Mouse (Mus musculus) heart, adult 10 weeks (tissue): ENCODE data around the gene Ticrr. TPM values are rescaled to one million over a fixed set of nuclear protein-coding genes. Genes with fewer than 3 reads are reported as not detected.

Source experiments
- polyA plus RNA-seq: library from polyadenylated mRNA; stranded (reverse); fragments of 350-450 nt; fragmentation: Illumina TruSeq; extraction: RNeasy Lipid Tissue Mini Kit (QIAGEN cat#74804); gene quantifications from one replicate; pipeline ENCODE4 v1.2.3, GENCODE M21; 2014; ENCODE audit warnings: low read depth, low replicate concordance

Ticrr gene
- polyA plus RNA-seq: not detected

DNA sequence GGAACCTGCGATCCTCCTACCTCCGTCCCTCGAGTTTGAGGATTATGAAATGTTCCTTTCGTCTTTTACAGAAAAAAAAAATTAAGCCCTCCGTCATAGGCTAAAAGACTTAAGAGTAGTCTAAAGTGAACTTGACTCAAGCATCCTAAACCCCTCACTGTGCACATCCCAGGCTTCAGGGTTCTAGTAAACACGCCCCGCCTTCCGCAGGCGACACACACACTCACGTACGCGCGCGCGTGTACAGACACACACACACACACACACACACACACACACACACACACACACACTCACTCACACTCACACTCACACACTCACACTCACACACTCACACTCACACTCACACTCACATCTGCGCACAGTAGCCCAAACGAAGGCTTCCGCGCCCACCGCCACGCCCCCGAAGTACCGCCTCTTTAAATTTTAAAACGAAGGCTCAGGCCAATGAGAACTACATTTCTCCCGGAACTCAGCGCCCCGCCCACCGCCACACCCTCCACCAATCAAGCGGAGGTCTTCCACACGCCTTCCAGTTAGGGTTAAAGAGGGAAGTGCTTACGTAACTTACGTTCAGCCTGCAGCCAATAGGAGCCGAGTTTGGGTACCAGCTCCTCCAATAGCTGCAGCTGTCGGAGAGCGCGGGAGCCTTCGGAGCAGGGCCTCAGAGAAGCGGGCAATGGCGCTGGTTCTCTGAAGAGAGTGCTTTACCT, at the start of gene Ticrr:
Gene Ticrr, plus strand, starts transcription at position 619 of the 713 bp plus-strand sequence.

DNA sequence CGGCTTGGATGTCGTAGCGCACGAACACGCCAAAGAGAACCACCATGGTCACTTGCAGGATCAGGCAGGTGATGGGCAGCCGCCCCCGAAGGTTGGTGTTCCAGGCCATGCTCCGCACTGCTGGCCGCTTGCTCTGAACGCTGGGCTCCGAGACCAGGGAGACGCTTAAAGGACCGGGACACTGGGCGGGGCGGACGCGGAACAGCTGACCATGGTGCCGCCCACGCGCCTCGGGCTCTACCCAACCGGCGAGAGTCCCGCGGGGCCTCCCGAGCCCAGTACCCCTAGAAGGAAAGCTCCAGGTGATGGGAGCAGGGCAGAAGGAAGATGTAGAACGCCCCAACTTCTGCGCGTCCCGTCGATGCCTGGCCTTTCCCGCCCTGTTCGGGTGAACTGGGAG, 42.6 kb upstream of the Ticrr start, which contains the start of gene Rhcg:
Gene Rhcg, minus strand, starts transcription at position 240 of the 400 bp plus-strand sequence.

DNA sequence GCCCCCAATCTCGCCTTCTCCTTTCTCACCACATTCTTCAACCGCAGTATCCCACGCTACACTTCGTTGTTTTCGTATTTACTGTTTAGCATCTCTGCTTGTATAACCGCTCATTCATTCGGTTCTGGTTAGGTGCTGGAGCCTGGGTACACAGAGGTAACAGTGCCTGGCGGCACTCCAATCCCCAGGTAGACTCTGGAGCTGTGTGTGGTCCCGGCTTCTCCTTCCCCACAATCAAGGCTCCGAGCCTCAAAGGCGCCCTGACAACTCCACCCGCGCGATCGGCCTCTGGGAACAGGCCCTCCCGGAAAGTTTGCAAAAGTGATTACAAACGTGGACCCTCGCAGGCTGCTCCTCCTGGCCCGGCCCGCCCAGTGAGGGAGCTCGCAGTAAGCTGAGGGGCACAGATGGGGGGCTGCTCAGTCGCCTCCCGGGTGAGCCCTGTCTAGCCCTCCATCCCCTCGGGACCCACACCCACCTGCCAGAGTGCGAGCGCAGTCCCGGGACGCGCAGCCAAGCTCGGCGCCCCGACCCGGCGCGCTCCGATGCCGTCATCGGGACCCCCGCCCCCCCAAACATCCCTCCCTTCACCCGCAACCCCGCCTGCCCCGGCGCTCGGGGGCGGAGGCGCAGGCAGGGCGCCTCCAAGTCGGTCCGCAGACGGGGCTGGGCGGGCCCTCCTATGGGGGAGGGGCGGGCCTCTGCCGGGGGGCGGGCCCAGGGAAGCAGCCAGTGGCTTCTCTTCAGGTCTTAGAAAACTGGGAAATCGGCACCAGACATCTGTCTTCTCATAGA, 55.4 kb downstream of the Ticrr start, which contains the start of gene Kif7:
Gene Kif7, minus strand, starts transcription at position 534 of the 795 bp plus-strand sequence.

DNA sequence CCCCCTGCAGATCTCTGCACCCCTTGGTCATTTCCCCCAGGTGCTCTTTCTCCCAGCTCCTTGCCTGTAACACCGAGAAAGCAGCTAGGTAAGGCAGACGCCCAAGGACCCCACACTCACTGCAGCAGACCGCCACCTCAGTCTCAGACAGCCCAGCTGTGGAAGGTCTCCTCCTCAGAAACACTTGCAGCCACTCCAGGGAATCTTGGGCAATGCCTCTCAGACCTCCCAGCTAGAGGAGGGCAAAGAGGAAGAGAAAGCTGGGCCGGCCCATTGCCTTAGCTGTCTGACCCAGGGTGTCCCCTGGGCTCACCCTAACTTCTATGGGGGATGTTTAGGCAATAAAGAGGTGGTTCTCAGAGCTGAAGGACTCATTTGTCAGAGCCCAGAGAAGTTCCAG, 72.6 kb downstream of the Ticrr start, which contains the start of gene Plin1:
Gene Plin1, minus strand, starts transcription at position 282 of the 400 bp plus-strand sequence.

DNA sequence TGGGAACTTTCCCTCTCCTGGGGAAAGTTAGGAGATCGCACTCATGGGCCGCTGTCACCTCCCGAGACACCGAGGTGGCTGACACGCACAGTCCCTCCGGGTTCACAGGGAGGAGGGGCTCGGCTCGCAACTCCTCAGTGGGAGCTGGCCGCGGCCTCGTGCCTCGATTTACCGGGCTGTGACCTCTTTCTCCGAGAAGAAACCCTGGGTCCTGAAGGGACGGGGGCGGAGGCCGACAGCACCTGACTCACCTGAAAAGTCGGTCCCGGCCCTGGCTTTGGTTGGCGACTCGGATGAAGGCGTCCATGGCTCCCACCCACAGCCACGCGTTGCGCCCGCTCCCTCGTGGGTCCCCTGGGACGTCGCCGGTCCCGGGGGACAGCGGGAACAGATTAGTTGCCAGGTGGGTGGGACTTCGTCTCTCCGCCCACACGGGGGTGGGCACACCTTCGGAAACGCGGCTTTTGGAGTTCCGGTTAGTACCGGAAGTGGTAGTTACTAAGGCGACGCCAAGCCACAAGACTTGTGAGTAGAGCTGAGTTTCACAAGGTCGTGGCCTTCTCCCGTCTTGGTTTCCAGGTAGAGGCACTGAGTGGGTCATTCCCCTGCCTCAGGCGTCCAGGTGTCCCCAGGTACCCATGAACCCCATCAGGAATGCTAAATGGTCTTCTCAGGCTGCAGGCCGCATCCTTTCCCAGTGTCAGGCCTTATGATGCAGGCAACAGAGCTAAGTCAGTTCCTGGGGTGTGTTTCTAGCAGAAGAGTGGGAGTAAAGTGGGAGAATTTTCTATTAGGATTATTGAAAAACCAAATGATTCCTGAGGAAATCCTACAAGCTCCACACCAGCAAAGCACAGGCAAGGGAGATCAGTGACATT, 82.9 kb downstream of the Ticrr start, which contains the start of the genes Pex11a and Wdr93:
Gene Pex11a, minus strand, starts transcription at position 473 of the 878 bp plus-strand sequence.
Gene Wdr93, plus strand, starts transcription at position 505 of the 878 bp plus-strand sequence.

Other genes starting within 250 kb of the Ticrr start
- gene Polg, start 193.8 kb upstream of the Ticrr start, polyA plus RNA-seq: 63.8 TPM
- not detected for gene Rhcg, start 42.5 kb upstream of the Ticrr start, polyA plus RNA-seq
- gene Kif7, start 55.5 kb downstream of the Ticrr start, polyA plus RNA-seq: 1.3 TPM
- gene Plin1, start 72.7 kb downstream of the Ticrr start, polyA plus RNA-seq: 9.8 TPM
- 26.0 TPM for gene Pex11a, start 82.9 kb downstream of the Ticrr start, polyA plus RNA-seq
- gene Wdr93, start 83.0 kb downstream of the Ticrr start, polyA plus RNA-seq: 0.31 TPM
- not detected for gene Mesp1, start 133.6 kb downstream of the Ticrr start, polyA plus RNA-seq
- not detected for gene Mesp2, start 150.5 kb downstream of the Ticrr start, polyA plus RNA-seq
- gene Anpep, start 200.9 kb downstream of the Ticrr start, polyA plus RNA-seq: 17.2 TPM